Mouse (Mus musculus) lung, adult 2 months (tissue): ENCODE results near the gene Ccdc115. TPM values are rescaled to one million over a fixed set of nuclear protein-coding genes. Genes with fewer than 3 reads are reported as not detected.

Experiments used
- DNase-seq: peaks from one replicate; pipeline ENCODE4 v3.0.0; 2022
- H3K4me1 ChIP-seq: fragments of 200-500 bp; 2 replicates; pipeline ENCODE4 v1.6.1; 2011; ENCODE audit warnings: low read length; ENCODE audit not compliant: control insufficient read depth, insufficient read depth
- H3K4me3 ChIP-seq: fragments of 200-500 bp; replicated peaks from 2 replicates; pipeline ENCODE3; 2011; ENCODE audit warnings: low read depth, mild to moderate bottlenecking, control low read depth, low read length; ENCODE audit errors: extremely low read depth
- CTCF ChIP-seq: fragments of 200-500 bp; IDR thresholded peaks from 2 replicates; pipeline ENCODE4 v1.5.1; 2011; ENCODE audit warnings: mild to moderate bottlenecking, low read length, control low read depth; ENCODE audit not compliant: insufficient read depth
- POLR2A ChIP-seq: fragments of 200-500 bp; IDR thresholded peaks from 2 replicates; pipeline ENCODE4 v1.6.1; 2011; ENCODE audit warnings: low read depth, mild to moderate bottlenecking, control low read depth, low read length, borderline replicate concordance; ENCODE audit errors: extremely low read depth
- WGBS: fragments of 180-500 bp; shearing (Covaris S2); methylation state at CpG from one replicate; pipeline ENCODE4 v1.1.7; 2018; 5-methylcytosine and 5-hydroxymethylcytosine counted together
- polyA plus RNA-seq: library from polyadenylated mRNA; depleted of rRNA; stranded (reverse); fragments of >200 nt; gene quantifications from 2 replicates; pipeline ENCODE4 v1.2.3, GENCODE M21; 2012; rRNA removed

The Ccdc115 gene
- polyA plus RNA-seq, result 21.8 and 21.9 TPM in 2 replicates

GRCm38 (mm10) chr1:34439215-34439960 is at the start of gene Ccdc115, which contains the start of gene Imp4:
Gene Ccdc115, minus strand, starts transcription at chr1:34439672.
Gene Imp4, plus strand, starts transcription at chr1:34439851.
- WGBS, result under 1% methylated on average over 48 of the region's 48 CpGs
- peak; percentile 91 for DNase-seq
- H3K4me1 ChIP-seq, result peaks cover 2% of the 10 kb centered on the region; the same call in 1 of the 2 replicates
- TF ChIP-seq CTCF (no peak), POLR2A (peak; percentile 86; the same call in 1 of the 2 replicates)
- H3K4me3 ChIP-seq, result peak within 1 kb of the TSS; percentile 89

GRCm38 (mm10) chr1:34487383-34487782 is 47.9 kb upstream of the Ccdc115 start:
- H3K4me3 ChIP-seq, result no peak overlapping the region
- DNase-seq, result no peak
- no peaks in the 10 kb centered on the region for H3K4me1 ChIP-seq
- 90% methylated on average over 3 of the region's 3 CpGs for WGBS
- TF ChIP-seq POLR2A (no peak), CTCF (no peak)

- Histone ChIP-seq H3K4me3 (peak overlapping the region; percentile 55), H3K4me1 (no peaks in the 10 kb centered on the region)
- 6% methylated on average over 25 of the region's 25 CpGs for WGBS
- peak; percentile 74 for TF ChIP-seq CTCF
- TF ChIP-seq POLR2A, result no peak
- peak; percentile 43 for DNase-seq
Measured at GRCm38 (mm10) chr1:34485461-34486188, 46.2 kb upstream of the Ccdc115 start.

DNA sequence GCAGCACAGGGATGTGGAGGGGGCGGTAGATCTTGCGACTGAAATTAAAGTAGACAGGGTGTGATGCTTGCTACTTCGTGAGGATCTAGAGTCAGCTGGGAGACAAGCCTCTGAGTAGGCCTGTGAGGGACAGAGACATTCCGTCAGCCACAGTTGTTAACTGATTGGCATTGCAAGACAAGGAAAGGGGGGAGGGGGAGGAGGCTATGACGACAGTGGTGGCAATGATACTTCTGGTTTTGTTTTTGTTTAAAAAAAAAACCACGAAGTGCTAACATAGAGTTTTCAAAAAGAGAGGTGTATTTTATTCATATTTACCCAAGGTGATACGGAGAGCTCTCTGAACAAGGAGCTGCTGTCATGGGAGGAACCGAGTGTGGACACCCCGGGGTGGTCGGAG is 45.0 kb upstream of the Ccdc115 start:
- WGBS, result 55% methylated on average over 10 of the region's 10 CpGs
- DNase-seq, result no peak
- H3K4me3 ChIP-seq, result no peak overlapping the region

DNA sequence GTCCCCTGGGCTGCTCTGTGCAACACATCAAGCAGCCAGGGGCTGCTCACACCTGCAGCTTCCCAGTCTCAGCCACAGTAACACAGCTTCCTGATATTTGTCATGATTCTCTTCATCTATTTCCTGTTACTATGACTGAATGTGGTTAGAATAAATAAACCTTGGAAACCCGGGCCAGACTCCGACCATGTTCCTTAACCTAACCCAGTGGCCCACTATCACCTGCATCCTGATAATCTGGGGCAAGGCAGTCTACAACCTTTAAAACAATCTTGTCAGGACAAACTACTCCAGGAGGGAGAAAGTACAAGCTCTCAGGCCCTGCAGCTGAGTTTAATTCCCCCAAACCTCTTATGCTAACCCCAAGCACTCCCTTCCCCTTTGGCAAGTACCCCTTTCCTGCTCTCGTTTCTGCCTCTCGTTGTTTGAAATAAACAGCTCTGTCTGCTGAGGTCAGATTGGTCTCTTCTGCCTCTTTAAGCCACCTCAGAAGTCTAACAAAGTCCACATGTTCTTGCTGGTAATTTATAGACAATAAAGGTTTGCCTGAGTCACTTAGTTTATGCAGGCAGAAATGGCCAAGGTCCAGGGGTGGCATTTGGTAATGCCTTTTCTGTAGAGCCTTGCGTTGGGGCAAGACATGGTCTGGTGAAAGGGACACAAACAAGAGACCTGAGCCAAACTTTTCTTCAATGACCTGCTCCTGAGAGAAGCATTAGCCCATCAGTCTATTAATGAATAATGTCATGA is 42.6 kb upstream of the Ccdc115 start:
- Histone ChIP-seq H3K4me3 (no peak overlapping the region), H3K4me1 (no peaks in the 10 kb centered on the region; the same call in 1 of the 2 replicates)
- WGBS, result 29% methylated on average over 5 of the region's 5 CpGs
- no peak for DNase-seq
- no peak for TF ChIP-seq POLR2A
- TF ChIP-seq CTCF, result no peak

More for the DNA sequence above, 45.0 kb upstream of the Ccdc115 start:
- H3K4me1 ChIP-seq, result no peaks in the 10 kb centered on the region
- TF ChIP-seq CTCF (no peak), POLR2A (no peak)

GRCm38 (mm10) chr1:34480801-34481200 is 41.3 kb upstream of the Ccdc115 start:
- TF ChIP-seq CTCF (no peak), POLR2A (no peak)
- H3K4me1 ChIP-seq, result no peaks in the 10 kb centered on the region; the same call in 1 of the 2 replicates
- no peak for DNase-seq
- WGBS, result 29% methylated on average over 5 of the region's 5 CpGs
- no peak overlapping the region for H3K4me3 ChIP-seq

DNA sequence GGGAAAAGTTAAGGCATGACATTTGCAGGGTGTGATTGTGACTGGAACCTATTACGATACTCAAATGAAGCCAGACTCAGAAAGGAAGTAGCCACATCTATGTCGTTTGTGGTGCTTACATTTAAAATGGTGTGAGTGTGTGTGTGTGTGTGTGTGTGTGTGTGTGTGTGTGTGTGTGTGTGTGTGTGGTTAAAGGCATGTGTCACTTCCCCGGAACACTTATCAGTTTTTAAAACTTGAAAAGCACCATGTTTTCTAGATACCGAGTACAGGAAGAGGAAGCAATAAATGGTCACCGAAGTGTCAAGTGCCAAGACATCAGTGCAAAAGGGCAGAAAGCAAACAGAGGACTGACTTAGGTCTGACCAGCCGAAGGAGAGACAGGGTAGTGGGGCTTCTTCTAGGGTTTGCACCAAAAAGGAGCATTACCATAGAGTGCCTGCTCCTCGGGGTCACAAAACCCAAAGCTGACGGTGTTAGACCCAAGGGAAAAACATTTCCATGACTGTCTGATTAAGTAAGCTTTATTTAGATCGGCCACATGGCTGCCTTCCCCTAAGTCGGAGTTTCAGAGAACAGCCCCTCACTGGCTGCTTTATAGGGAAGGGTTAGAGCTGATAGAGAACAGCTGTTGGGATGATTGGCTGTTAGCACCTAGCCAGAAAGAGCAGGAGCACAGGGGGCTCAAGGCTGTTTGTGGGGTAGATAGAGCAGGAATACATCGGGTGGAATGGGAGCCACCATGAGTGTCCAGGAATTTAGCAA is 39.6 kb upstream of the Ccdc115 start:
- Histone ChIP-seq H3K4me3 (no peak overlapping the region), H3K4me1 (no peaks in the 10 kb centered on the region; the same call in 1 of the 2 replicates)
- DNase-seq, result no peak
- TF ChIP-seq CTCF (no peak), POLR2A (no peak)
- WGBS, result 28% methylated on average over 11 of the region's 11 CpGs

DNA sequence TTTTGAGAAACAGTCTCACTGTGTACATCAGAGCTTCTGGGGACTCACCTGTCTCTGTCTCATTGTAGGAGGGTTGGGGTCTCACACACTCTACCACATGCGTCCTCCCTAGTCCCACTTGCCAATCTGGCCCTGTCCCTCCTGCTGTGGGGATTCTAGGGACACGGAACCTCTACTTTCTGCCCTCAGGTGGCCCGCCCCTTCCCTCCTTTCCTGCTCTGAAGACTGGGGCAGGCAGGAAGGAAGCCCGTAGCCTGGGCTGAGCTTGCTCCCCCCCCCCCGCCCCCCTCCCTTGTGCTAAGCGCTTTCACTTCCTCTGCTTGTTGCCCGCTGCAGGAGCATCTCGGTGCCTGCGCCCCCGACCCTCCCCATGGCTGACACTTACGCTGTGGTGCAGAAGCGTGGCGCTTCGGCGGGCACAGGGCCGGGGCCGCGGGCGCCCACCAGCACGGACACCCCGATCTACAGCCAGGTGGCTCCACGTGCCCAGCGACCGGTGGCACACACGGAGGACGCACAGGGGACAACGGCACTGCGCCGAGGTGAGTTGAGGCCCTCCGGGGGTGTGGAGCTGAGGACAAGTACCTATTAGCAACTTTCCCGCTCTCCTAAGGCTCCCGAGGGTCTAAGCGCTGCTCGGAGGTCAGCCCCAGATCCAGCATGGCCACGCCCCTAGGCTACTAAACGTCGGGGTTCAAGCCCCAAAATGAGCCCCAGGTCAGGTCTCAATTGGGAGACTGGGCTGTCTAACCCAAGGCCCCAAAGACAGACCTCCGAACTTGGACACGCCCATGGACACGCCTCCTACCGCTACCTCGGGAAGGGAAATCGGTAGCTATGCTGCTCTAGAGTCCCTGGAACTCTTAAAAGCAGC is 33.2 kb upstream of the Ccdc115 start:
- TF ChIP-seq POLR2A (peak; percentile 15; the same call in 1 of the 2 replicates), CTCF (no peak)
- H3K4me3 ChIP-seq, result peak overlapping the region; percentile 62
- peak; percentile 45 for DNase-seq
- WGBS, result under 1% methylated on average over 42 of the region's 43 CpGs
- no peaks in the 10 kb centered on the region for H3K4me1 ChIP-seq
